Mouse (Mus musculus): ENCODE data around the gene Wbp2nl. TPM values are rescaled to one million over a fixed set of nuclear protein-coding genes. Genes with fewer than 3 reads are reported as not detected.

The Wbp2nl gene
- polyA plus RNA-seq (2012; rRNA removed): 0.09 and 0.10 TPM in 2 replicates

GRCm38 (mm10) chr15:82298764-82299561, at the start of gene Wbp2nl:
Gene Wbp2nl, plus strand, starts transcription at chr15:82298954.

DNA sequence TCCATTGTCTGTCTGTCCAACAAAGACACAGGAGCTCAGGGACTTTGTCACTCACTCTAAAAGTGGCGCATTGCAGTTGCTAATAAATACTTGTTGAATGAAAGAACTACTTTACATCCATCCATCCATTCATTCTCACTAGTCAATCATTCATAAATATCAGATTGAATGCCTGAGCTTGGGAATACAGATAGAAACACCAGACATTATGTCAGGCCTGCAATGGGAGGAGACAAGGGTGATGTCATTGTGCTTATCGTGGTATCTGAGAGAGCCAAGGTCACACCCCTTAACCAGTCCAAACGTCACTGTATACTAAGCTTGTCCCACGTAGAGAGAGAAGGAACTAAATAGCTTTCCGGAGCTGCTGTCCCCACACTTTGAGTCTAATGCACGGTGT, 46.7 kb upstream of the Wbp2nl start, which contains the start of gene 1500009C09Rik:
1500009C09Rik (plus strand) TSS at position 301 of the 400 bp plus-strand sequence.

GRCm38 (mm10) chr15:82274593-82274926, 24.2 kb upstream of the Wbp2nl start, which contains the start of gene Sept3:
Gene Sept3, plus strand, starts transcription at chr15:82274893.

DNA sequence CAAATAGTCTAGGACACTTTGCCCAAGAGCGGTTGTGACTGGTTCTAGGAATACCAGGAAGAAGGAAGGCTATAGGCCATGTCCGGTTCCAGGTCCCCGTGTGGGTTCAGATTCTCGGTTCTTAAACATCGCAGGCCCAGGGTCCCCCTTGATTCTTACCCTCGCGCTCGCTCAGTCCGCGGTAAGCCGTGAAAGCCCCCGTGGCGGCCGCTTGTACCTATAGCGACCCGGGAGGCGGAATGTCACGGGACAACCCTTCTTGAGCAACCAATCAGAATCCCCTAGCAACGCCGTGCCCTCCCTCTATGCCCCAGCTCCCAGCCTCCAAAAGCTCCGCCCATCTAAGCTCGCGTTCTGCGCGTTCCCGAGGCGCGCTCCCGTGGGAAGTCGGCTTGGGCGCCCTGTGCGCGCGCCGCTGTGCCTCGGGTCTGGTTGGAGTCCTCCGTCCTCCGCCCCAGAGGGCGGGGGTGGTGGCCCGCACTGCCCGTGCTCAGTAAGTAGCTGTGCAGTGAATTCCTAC, 39.9 kb downstream of the Wbp2nl start, which contains the start of the genes Naga, Pheta2 and Smdt1:
Naga (minus strand) TSS at position 333 of the 520 bp plus-strand sequence.
Pheta2 (plus strand) TSS at position 350 of the 520 bp plus-strand sequence.
Smdt1 (plus strand) TSS at position 367 of the 520 bp plus-strand sequence.

DNA sequence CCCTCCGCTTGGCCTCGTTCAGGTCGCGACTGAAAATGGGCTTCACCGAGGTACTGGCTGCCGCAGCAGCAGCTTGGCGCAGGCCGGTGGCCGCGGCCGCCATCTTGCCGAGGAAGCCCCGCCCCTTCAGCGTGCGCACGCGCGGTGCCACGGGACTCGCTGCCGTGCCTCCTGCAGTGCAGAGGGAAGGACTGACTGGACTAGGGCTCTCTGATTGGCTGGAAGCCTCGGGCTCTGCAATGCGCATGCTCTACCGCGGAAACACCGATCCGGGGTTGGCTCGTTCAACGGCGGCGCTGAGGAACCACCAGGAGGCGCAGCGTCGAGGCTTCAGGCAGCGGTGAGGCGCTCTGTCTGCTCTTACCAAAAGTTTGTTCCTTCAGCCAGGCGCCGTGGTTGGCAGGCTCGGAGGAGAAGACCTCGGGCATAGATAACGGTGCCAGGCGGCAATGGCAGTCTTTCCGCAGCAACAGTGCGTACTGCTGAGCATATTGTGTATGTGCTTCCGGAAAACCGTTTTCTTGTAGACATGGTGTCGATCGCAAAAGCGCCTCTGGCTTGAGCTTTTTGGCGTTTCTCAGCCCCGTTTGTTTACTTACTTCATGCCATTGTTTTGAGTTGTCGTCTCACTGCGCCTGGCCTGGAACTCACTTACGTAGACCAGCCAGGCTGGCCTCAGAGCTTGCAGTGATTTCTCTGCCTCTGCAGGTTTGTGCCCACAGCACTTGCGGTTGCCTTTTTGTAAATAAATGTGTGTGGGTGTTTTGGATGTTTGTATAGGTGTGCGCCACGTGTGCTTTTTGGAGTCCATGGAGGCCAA, 55.6 kb downstream of the Wbp2nl start, which contains the start of gene Ndufa6:
Ndufa6 (minus strand) TSS at position 197 of the 820 bp plus-strand sequence.

Other genes starting within 250 kb of the Wbp2nl start
- not detected in 2 replicates for gene 4930407I10Rik, start 239.8 kb upstream of the Wbp2nl start, polyA plus RNA-seq (2012; rRNA removed)
- 0.07 and 0.08 TPM in 2 replicates for gene Mei1, start 229.0 kb upstream of the Wbp2nl start, polyA plus RNA-seq (2012; rRNA removed)
- gene Ccdc134, start 171.0 kb upstream of the Wbp2nl start, polyA plus RNA-seq (2012; rRNA removed): 21.0 and 22.7 TPM in 2 replicates
- 145 and 151 TPM in 2 replicates for gene Srebf2, start 151.8 kb upstream of the Wbp2nl start, polyA plus RNA-seq (2012; rRNA removed)
- 2.3 and 2.4 TPM in 2 replicates for gene Shisa8, start 86.1 kb upstream of the Wbp2nl start, polyA plus RNA-seq (2012; rRNA removed)
- gene Tnfrsf13c, start 74.6 kb upstream of the Wbp2nl start, polyA plus RNA-seq (2012; rRNA removed): 0.31 and 0.43 TPM in 2 replicates
- gene Cenpm, start 54.2 kb upstream of the Wbp2nl start, polyA plus RNA-seq (2012; rRNA removed): 22.7 and 24.3 TPM in 2 replicates
- 47.9 and 57.4 TPM in 2 replicates for gene 1500009C09Rik, start 46.6 kb upstream of the Wbp2nl start, polyA plus RNA-seq (2012; rRNA removed)
- gene Sept3, start 24.1 kb upstream of the Wbp2nl start, polyA plus RNA-seq (2012; rRNA removed): 418 and 474 TPM in 2 replicates
- 46.4 and 57.5 TPM in 2 replicates for gene Naga, start 40.0 kb downstream of the Wbp2nl start, polyA plus RNA-seq (2012; rRNA removed)
- gene Pheta2, start 40.0 kb downstream of the Wbp2nl start, polyA plus RNA-seq (2012; rRNA removed): 1.5 and 3.3 TPM in 2 replicates
- gene Smdt1, start 40.0 kb downstream of the Wbp2nl start, polyA plus RNA-seq (2012; rRNA removed): 251 and 253 TPM in 2 replicates
- gene Ndufa6, start 55.4 kb downstream of the Wbp2nl start, polyA plus RNA-seq (2012; rRNA removed): 340 and 360 TPM in 2 replicates
- gene Cyp2d22, start 81.3 kb downstream of the Wbp2nl start, polyA plus RNA-seq (2012; rRNA removed): 6.6 and 12.4 TPM in 2 replicates
- not detected in 2 replicates for gene Cyp2d11, start 95.1 kb downstream of the Wbp2nl start, polyA plus RNA-seq (2012; rRNA removed)
- not detected in 2 replicates for gene Cyp2d10, start 108.2 kb downstream of the Wbp2nl start, polyA plus RNA-seq (2012; rRNA removed)
- 0.08 TPM in 1 of 2 replicates, not detected in the other for gene Cyp2d9, start 134.5 kb downstream of the Wbp2nl start, polyA plus RNA-seq (2012; rRNA removed)